Mouse (Mus musculus) liver, embryonic 14.5 days (tissue): ENCODE data around the gene Smad3. TPM values are rescaled to one million over a fixed set of nuclear protein-coding genes. Genes with fewer than 3 reads are reported as not detected.

Source experiments
- ATAC-seq: fragments of 200-750 bp; cut with Nextera tagmentation; 2 replicates; pipeline ENCODE4 v1.8.0; 2017; ENCODE audit warnings: moderate number of reproducible peaks, mild to moderate bottlenecking, moderate library complexity; ENCODE audit not compliant: insufficient read depth
- DNase-seq, 3 experiments: peaks; one replicate each; pipeline ENCODE4 v3.0.0-alpha.2; 2012 to 2013; ENCODE audit warnings: low read depth in 3 of 3, low spot score in 3 of 3
- H3K27ac ChIP-seq: fragments of 300-500 bp; sonication (generic); 2 replicates; pipeline ENCODE4 v1.5.1; 2014; ENCODE audit warnings: moderate library complexity, mild to moderate bottlenecking, control low read depth, inconsistent platforms
- H3K27me3 ChIP-seq: fragments of 300-500 bp; sonication (generic); 2 replicates; pipeline ENCODE4 v1.6.1; 2014; ENCODE audit warnings: mild to moderate bottlenecking, low read length, moderate library complexity; ENCODE audit not compliant: control insufficient read depth, insufficient read depth
- H3K36me3 ChIP-seq: fragments of 300-500 bp; sonication (generic); replicated peaks from 2 replicates; pipeline ENCODE4 v1.6.1; 2014; ENCODE audit warnings: low read depth; ENCODE audit not compliant: control insufficient read depth, insufficient read depth
- H3K4me1 ChIP-seq, 2 experiments: fragments of 200-500 bp in 1 of 2; fragments of 300-500 bp in 1 of 2; sonication (generic) in 1 of 2; replicated peaks; 2 replicates each; pipeline ENCODE4 v1.6.1; 2012 to 2014; ENCODE audit warnings: antibody characterized with exemption in 1 of 2, inconsistent platforms in 1 of 2, low read length in 1 of 2; ENCODE audit not compliant: control insufficient read depth in 2 of 2, insufficient read depth in 2 of 2
- H3K4me2 ChIP-seq: fragments of 300-500 bp; sonication (generic); 2 replicates; pipeline ENCODE4 v1.6.1; 2014; ENCODE audit warnings: low read depth, mild to moderate bottlenecking, control low read depth, moderate library complexity
- H3K4me3 ChIP-seq, 2 experiments: fragments of 200-500 bp in 1 of 2; fragments of 300-500 bp in 1 of 2; sonication (generic) in 1 of 2; 2 replicates each; pipeline ENCODE4 v1.5.1; 2012 to 2014; ENCODE audit warnings: low read depth in 2 of 2, low read length in 2 of 2, mild to moderate bottlenecking in 2 of 2, control low read depth in 1 of 2, inconsistent platforms in 1 of 2, moderate library complexity in 1 of 2; ENCODE audit not compliant: insufficient read depth in 1 of 2
- H3K9ac ChIP-seq: fragments of 300-500 bp; sonication (generic); replicated peaks from 2 replicates; pipeline ENCODE4 v1.6.1; 2014; ENCODE audit warnings: mild to moderate bottlenecking, control low read depth, moderate library complexity
- H3K9me3 ChIP-seq: fragments of 300-500 bp; sonication (generic); 2 replicates; pipeline ENCODE4 v1.6.1; 2016; ENCODE audit warnings: low read length, mixed read lengths; ENCODE audit not compliant: control insufficient read depth
- CTCF ChIP-seq: IDR thresholded peaks from 2 replicates; pipeline ENCODE4 v1.5.1; 2016; ENCODE audit warnings: antibody characterized with exemption, low read depth, control low read depth
- EP300 ChIP-seq: IDR thresholded peaks from 2 replicates; pipeline ENCODE4 v1.6.1; 2016; ENCODE audit warnings: antibody characterized with exemption, low read depth
- WGBS: fragments of 180-500 bp; shearing (Covaris S2); extraction: QIAGEN DNeasy Blood & Tissue Kit; methylation state at CpG from one replicate; pipeline ENCODE4 v1.1.7; 2014; ENCODE audit not compliant: insufficient replicate concordance; 5-methylcytosine and 5-hydroxymethylcytosine counted together
- polyA plus RNA-seq, 2 experiments: library from polyadenylated mRNA; depleted of rRNA in 1 of 2; stranded (reverse) in 1 of 2; unstranded in 1 of 2; fragments of >200 nt; fragmentation: Nextera tagmentation in 1 of 2; extraction: Ambion mirVana in 1 of 2; gene quantifications; 2 replicates each; pipeline versions ENCODE4 v1.2.1 to v1.2.3; 2012 to 2014

The Smad3 gene
- polyA plus RNA-seq, 2 experiments, result 1.7 to 3.2 TPM

DNA sequence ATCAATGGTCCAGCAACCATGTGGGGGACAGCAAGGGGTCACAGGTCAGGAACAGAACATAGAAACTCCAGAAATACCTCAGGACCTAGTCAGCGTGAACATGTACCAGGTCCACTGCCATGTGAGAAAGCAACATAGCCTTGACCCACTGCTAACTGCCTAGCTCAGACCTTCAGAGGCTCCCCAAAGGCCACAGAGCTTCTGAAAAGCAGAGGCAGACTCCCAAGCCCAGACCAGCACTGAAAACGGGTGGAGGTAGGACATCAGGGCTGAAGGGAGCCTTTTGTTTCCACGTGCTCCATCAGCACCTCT is 84.3 kb downstream of the Smad3 start:
- TF ChIP-seq EP300 (no peak), CTCF (no peak)
- peaks cover 0 to 23% of the 10 kb centered on the region in 2 experiments; a peak in 2 of 4 replicates for H3K4me1 ChIP-seq
- ATAC-seq, result no peak
- WGBS, result 53% methylated on average over 3 of the region's 3 CpGs
- H3K4me3 ChIP-seq, result no peak overlapping the region
- no peaks in the 10 kb centered on the region for H3K27me3 ChIP-seq
- no peak overlapping the region for H3K4me2 ChIP-seq
- no peak for DNase-seq
- no peaks in the 10 kb centered on the region for H3K36me3 ChIP-seq
- H3K27ac ChIP-seq, result no peak overlapping the region
- H3K9me3 ChIP-seq, result no peaks in the 10 kb centered on the region
- H3K9ac ChIP-seq, result no peak overlapping the region

GRCm38 (mm10) chr9:63672797-63673493 is 84.8 kb downstream of the Smad3 start:
- ATAC-seq, result no peak
- TF ChIP-seq EP300 (no peak), CTCF (no peak)
- Histone ChIP-seq H3K36me3 (no peaks in the 10 kb centered on the region), H3K27me3 (no peaks in the 10 kb centered on the region), H3K4me2 (no peak overlapping the region), H3K27ac (no peak overlapping the region), H3K4me1 (peaks cover 0 to 20% of the 10 kb centered on the region in 2 experiments; a peak in 1 of 4 replicates), H3K9me3 (no peaks in the 10 kb centered on the region), H3K9ac (no peak overlapping the region), H3K4me3 (no peak overlapping the region)
- 29% methylated on average over 8 of the region's 8 CpGs for WGBS
- no peak for DNase-seq

GRCm38 (mm10) chr9:63669816-63670215 is 88.0 kb downstream of the Smad3 start:
- no peak overlapping the region for H3K4me3 ChIP-seq
- TF ChIP-seq EP300 (no peak), CTCF (no peak)
- no peak overlapping the region for H3K4me2 ChIP-seq
- DNase-seq (no peak), ATAC-seq (no peak)
- no peaks in the 10 kb centered on the region for H3K27me3 ChIP-seq
- peaks cover 0 to 16% of the 10 kb centered on the region in 2 experiments; a peak in 1 of 4 replicates for H3K4me1 ChIP-seq
- H3K9me3 ChIP-seq, result no peaks in the 10 kb centered on the region
- no peak overlapping the region for H3K9ac ChIP-seq
- 80% methylated on average over 7 of the region's 7 CpGs for WGBS
- H3K27ac ChIP-seq, result no peak overlapping the region
- no peaks in the 10 kb centered on the region for H3K36me3 ChIP-seq

- ATAC-seq (no peak), DNase-seq (no peak)
- no peaks in the 10 kb centered on the region for H3K9me3 ChIP-seq
- no peak overlapping the region for H3K27ac ChIP-seq
- no peak for TF ChIP-seq CTCF
- no peak for TF ChIP-seq EP300
- H3K27me3 ChIP-seq, result no peaks in the 10 kb centered on the region
- no peaks in the 10 kb centered on the region for H3K36me3 ChIP-seq
- H3K4me2 ChIP-seq, result no peak overlapping the region
- H3K9ac ChIP-seq, result no peak overlapping the region
- peaks cover 0 to 15% of the 10 kb centered on the region in 2 experiments; a peak in 1 of 4 replicates for H3K4me1 ChIP-seq
- no peak overlapping the region for H3K4me3 ChIP-seq
- WGBS, result 66% methylated on average over 1 of the region's 1 CpGs
These were observed 89.2 kb downstream of the Smad3 start for GRCm38 (mm10) chr9:63668621-63669020.

DNA sequence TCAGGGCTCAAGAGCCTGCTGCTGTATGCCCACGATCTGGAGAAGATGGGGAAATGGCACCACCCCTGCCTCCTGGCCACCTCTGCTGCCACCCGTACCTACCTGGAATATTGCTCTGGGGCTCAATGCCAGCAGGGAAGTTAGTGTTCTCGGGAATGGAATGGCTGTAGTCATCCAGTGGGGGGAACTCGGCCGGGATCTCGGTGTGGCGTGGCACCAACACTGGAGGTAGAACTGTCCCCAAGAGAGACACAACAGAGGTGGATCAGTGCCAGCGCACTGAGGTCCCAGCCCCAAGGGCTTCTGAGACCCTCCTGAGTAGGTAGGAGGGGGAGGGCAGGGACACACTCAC is 90.4 kb downstream of the Smad3 start:
- Histone ChIP-seq H3K27me3 (no peaks in the 10 kb centered on the region), H3K27ac (no peak overlapping the region), H3K9me3 (no peaks in the 10 kb centered on the region), H3K4me3 (no peak overlapping the region), H3K4me2 (no peak overlapping the region), H3K9ac (no peak overlapping the region), H3K36me3 (no peaks in the 10 kb centered on the region; the same call in 1 of the 2 replicates), H3K4me1 (peaks cover 0 to 5% of the 10 kb centered on the region in 2 experiments; a peak in 1 of 4 replicates)
- TF ChIP-seq CTCF, result no peak
- no peak for TF ChIP-seq EP300
- ATAC-seq (no peak), DNase-seq (no peak)
- WGBS, result 81% methylated on average over 8 of the region's 8 CpGs
